Mouse (Mus musculus) kidney, postnatal 36 days (tissue): Measurements from ENCODE around the gene A730061H03Rik.

Experiments
- DNase-seq, 2 experiments: peaks; one replicate each; pipeline ENCODE4 v3.0.0; 2021 to 2022; ENCODE audit warnings: mixed read lengths in 2 of 2

Gene A730061H03Rik

DNA sequence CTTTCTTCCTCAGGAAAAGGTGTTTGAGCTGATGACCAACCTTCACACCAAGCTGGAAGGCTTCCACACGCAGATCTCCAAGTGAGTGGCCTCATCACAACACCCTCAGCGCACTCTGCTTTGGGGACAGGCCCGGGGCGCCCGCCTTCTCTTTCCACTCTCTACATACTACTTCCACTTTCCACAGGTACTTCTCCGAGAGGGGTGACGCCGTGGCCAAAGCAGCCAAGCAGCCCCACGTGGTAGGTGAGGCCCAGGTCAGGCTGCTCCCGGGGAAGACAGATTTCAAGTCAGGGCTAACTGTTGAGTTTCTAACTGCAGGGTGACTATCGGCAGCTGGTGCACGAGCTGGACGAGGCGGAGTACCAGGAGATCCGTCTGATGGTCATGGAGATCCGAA lies 20.5 kb upstream of the A730061H03Rik start:
- DNase-seq, result no peak

DNA sequence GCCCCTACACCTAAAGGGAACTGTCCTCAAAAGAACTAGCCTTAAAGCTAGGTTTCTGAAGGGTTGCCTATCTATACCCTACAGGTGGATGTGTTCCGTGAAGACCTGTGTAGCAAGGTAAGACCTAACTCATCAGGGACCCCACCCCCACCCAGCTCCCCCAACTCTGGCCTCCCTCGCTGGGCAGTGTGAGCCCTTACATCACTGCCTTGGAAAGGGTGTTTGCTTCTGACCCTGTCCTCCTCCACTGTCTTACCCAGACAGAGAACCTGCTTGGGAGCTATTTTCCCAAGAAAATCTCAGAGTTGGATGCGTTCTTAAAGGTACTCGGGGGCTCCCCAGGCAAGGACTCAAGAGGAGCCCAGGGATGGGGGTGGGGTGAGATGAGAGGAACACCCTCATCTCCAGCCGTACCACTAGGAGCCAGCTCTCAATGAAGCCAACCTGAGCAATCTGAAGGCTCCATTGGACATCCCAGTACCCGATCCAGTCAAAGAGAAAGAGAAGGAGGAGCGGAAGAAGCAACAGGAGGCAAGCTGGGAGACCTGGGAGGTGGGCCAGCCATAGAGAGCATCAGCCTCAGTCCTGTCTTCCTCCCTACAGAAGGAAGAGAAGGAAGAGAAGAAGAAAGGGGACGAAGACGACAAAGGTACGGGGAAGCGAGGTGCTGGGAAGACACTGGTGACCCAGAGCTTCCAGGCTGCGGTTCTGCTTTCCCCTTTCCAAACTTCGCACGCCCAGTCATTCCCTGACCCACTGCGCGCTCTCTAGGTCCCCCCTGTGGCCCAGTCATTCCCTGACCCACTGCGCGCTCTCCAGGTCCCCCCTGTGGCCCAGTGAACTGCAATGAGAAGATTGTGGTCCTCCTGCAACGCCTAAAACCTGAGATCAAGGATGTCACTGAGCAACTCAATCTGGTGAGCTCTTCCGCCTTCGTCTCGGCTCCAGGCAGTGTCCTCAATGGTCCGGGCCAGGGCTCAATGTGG lies 19.6 kb upstream of the A730061H03Rik start:
- no peak for DNase-seq

DNA sequence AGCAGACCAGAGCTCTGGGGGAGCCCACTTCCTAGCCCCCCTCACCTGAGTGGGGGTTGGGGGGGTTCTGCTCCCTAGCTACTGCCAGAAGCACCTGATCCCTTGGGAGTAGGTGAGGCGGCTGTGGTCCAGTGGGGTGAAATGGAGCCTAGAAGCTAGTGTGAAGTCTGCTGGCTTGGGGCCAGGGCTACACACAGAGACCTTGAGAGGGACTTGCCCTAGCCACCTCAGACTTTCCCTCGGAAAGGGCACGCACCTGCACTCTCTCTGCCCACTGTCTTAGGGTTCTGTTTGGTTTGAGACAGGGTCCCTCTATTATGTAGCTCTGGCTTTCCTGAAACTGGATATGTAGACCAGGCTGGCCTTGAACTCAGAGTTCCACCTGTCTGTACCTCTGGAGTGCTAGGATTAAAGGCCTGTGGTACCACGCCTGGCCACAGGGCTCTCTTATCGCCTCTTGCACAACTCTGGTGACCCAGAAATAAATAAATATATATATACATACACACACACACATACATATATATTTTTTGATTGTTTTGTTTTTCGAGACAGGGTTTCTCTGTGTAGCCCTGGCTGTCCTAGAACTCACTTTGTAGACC lies 18.6 kb upstream of the A730061H03Rik start:
- DNase-seq, result peak; percentile 73 to 87

DNA sequence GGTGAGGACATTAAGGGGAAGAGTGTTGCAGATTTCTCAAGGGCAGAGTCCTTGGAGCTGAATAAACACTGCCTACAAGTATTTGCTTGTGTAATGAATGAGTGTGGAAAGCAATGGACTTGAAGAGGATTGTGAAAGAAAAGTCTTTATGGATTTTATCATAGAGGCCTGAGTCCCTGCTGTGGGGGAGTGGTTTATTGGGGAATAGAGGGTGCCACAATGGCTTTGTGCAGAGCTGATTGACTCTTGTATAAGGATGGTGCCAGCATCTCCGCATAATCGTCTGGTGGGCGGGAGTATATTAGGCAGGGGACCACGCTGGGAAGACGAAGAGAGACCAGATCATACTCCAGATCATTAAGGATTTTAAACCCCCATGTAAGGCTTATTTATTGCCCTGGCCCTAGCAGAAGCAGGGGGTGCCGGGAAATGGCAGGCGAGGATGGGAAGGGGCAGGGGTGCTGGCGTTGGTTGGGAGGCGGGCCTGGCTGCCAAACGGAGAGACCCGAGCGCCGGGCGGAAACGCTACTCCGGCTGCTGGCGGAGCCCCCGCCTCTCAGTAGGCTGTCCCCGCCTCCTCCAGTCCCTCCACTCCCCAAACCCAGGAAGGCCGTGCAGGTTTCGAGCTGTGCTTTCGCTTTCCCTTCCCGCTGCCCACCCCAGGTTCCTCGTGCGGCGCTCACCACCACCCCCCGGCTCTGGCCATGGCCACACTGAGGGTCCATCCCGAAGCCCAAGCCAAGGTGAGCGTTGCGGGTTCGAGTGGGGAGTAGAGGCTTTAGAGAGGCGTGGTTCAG lies 17.9 kb upstream of the A730061H03Rik start, which contains the start of gene Psme1:
TSS of gene Psme1 (plus strand) at position 253 of the 797 bp plus-strand sequence.
- peak; percentile 85 to 89 for DNase-seq

DNA sequence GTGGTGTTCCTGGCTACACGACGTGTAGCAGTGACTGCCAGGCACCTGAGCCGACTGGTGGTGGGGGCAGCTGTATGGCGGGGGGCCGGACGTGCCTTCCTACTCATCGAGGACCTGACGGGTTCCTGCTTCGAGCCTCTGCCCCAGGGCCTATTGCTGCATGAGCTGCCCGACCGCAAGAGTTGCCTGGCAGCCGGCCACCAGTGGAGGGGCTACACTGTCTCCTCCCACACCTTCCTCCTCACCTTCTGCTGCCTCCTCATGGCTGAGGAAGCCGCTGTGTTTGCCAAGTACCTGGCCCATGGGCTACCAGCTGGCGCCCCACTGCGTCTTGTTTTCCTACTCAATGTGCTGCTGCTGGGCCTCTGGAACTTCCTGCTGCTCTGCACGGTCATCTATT lies 16.2 kb upstream of the A730061H03Rik start:
- DNase-seq, result peak in 1 of 2 experiments; percentile 60

DNA sequence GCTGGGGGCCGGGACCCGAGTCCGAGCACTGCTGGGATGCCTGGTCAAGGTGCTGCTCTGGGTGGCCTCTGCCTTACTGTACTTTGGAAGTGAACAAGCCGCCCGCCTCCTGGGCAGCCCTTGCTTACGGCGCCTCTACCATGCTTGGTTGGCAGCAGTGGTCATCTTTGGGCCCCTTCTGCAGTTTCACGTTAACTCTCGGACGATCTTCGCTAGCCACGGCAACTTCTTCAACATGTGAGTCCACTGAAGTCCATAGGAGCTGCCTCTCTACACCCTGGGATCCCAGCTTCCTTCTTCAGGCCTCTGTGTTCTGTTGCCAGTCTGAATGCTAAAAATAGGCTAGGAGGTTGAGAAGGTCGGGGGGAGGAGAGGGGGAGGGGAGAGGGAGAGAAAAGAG lies 15.5 kb upstream of the A730061H03Rik start:
- DNase-seq, result peak; percentile 66 to 70

DNA sequence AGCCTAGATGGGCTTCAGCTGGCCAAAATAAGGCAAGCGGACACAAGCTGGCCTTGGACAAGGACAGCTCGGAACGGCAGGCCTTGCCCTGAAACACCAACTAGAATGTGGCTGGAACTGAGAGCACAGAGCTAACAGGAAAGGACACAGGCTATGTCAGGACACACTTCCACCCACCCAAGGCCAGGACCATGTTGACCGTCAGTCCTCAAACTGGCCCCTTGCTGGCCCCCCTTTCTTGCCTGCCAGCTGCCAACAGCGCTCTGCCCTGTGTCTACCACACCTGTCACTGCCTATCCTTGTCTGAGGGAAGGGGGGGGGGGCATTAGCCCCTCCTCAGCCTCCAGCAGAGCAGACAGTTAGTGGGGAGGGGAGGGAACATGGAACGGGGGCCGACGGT lies 15.1 kb upstream of the A730061H03Rik start, which contains the start of gene Fitm1:
TSS of gene Fitm1 (plus strand) at position 316 of the 400 bp plus-strand sequence.
- no peak for DNase-seq

- no peak for DNase-seq
Observed at GRCm38 (mm10) chr14:55571760-55572159, 11.6 kb upstream of the A730061H03Rik start.

GRCm38 (mm10) chr14:55570588-55570987 lies 10.4 kb upstream of the A730061H03Rik start:
- no peak for DNase-seq

- DNase-seq, result peak; percentile 53 to 69
Observed at GRCm38 (mm10) chr14:55567496-55567895, 7.3 kb upstream of the A730061H03Rik start.

- DNase-seq, result peak in 1 of 2 experiments; percentile 40
Observed at GRCm38 (mm10) chr14:55565748-55566147, 5.5 kb upstream of the A730061H03Rik start.

- no peak for DNase-seq
Observed at GRCm38 (mm10) chr14:55563249-55563648, 3.0 kb upstream of the A730061H03Rik start.

DNA sequence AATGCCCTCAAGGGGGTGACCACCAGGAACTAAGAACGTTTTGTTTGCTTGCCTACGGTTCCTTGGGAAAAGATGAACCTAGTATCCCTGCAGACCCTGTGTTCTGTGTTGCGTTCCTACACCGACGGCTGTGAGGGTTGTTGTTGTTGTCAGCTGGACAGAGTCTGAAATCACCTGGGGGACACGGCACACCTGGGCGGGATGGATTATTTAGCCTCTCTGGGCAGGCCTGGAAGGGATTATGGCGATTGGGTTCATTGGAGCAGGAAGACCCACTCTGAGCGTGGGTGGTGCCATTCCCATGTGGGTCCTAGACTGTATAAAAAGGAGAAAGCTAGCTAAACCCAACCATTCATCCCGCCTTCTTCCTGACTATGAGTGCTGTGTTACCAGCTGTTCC lies 1.7 kb upstream of the A730061H03Rik start:
- peak in 1 of 2 experiments; percentile 38 for DNase-seq

DNA sequence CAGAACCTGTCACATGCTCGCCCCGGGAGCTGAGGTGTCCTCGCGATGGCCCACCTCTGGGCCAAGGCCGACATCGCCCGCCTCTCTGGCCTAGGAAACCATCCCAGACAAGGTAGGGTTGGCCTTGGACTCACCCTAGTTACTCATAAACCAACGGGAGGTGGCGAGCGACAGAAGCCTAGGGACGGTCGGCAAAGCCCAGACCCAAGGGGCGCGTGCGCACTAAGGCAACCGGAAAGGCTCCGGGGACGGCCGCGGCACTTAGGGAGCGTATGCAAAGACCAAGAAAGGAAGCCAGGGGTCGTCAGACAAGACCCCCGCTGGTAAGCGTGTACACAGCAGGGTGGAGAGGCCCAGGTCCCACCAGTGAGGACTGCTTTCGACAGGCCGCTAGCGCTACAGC lies 406 bp downstream of the A730061H03Rik start, which contains the start of gene Dcaf11:
TSS of gene Dcaf11 (plus strand) at position 208 of the 403 bp plus-strand sequence.
- DNase-seq, result peak; percentile 96 to 97

GRCm38 (mm10) chr14:55558740-55559448 lies 1.3 kb downstream of the A730061H03Rik start:
- DNase-seq, result no peak

DNA sequence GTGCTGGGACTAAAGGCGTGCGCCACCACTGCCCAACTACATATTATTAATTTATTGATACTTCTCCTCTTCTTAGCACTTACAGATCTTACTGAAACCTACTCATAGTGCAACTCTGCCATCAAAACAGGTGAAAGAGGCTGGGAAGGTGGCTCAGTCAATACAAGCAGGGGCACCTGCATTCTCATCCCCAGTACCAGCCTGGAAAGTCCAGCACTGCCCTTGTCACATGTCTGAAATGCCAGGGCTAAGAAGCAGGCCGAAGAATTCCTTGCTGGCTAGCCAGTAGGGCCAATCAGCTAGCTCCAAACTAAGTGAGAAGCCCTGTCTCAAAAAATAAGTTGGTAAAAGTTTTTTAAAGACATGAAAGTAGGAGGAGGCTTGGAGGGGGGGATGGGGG lies 2.6 kb downstream of the A730061H03Rik start:
- peak; percentile 43 to 44 for DNase-seq

DNA sequence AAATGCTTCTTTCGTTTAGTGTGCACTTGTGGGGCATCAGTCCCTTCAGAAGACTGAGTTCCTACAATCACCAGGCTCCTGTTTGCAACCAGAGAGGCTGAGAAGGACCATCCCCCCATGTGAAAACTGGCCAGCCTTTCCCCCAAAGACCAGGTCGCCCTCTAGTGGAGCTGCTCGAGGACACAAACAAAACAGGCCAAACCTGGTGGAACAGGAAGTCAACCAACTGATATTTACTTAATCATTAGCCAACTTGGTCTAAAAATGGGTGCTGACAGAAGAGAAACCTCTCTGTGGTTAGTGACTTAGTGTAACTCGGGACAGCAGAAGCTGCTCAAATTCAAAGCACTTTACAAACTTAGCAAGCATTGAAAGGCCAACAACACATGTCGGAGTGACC lies 3.2 kb downstream of the A730061H03Rik start:
- DNase-seq, result peak; percentile 90 to 93

GRCm38 (mm10) chr14:55555788-55556187 lies 4.4 kb downstream of the A730061H03Rik start:
- no peak for DNase-seq

DNA sequence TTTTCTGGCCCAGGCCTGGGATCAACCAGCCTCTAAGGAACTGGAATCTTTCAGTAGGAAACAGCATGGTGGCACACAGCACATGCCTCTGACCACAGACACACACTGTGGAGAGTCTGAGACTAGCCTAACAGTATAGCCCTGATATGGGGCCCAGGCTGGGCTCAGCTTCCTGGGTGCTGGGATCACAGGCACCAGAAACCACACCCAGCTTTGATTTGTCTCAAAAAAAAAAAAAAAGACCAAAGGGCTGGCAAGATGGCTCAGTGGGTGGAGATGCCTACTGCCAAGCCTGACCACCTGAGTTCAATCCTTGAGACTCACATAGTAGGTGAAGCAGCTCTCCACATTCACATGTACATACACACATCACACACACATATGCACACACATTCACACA lies 5.6 kb downstream of the A730061H03Rik start:
- no peak for DNase-seq

GRCm38 (mm10) chr14:55551794-55552193 lies 8.4 kb downstream of the A730061H03Rik start:
- DNase-seq, result no peak

DNA sequence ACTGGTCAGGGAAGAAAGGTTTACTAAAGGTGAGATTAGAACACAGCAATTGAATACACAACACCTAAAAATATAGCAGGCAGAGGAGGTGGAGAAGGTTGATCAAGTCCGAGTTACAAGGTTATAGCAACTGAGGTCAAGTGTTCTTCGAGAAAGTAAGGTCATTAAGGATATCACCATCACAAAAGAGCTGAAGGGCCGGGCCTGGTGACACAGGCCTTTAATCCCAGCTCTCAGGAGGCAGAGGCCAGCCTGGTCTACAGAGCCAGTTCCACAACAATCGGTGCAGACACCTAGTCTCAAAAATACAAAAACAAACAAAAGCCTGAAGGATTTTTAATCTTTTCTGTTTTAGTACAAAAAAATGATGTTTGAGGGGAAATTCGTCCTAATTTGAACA lies 8.9 kb downstream of the A730061H03Rik start:
- no peak for DNase-seq

GRCm38 (mm10) chr14:55550191-55550590 lies 10.0 kb downstream of the A730061H03Rik start:
- DNase-seq, result no peak
